Mouse (Mus musculus) CH12.LX (cell line): ENCODE data around the gene Fbxo3. TPM values are rescaled to one million over a fixed set of nuclear protein-coding genes. Genes with fewer than 3 reads are reported as not detected.

Experiments used
- DNase-seq: peaks from one replicate; pipeline ENCODE4 v3.0.0-alpha.2; 2013; ENCODE audit errors: extremely low read depth
- H3K27ac ChIP-seq: 2 replicates; pipeline ENCODE4 v1.5.1; 2012; ENCODE audit warnings: low read depth, mild to moderate bottlenecking, control low read depth, moderate library complexity; ENCODE audit not compliant: insufficient read depth
- H3K27me3 ChIP-seq: replicated peaks from 2 replicates; pipeline ENCODE3; 2012; ENCODE audit warnings: inconsistent platforms
- H3K36me3 ChIP-seq, 2 experiments: replicated peaks in 1 of 2; 2 replicates each; pipeline versions ENCODE3 to v1.6.1; 2012; ENCODE audit warnings: inconsistent platforms in 1 of 2, low read length in 1 of 2, mild to moderate bottlenecking in 1 of 2, mixed read lengths in 1 of 2, moderate library complexity in 1 of 2; ENCODE audit not compliant: control insufficient read depth in 1 of 2, insufficient read depth in 1 of 2
- H3K4me1 ChIP-seq, 2 experiments: 2 replicates each; pipeline ENCODE4 v1.6.1; 2012; ENCODE audit warnings: inconsistent platforms in 1 of 2, moderate library complexity in 1 of 2; ENCODE audit not compliant: insufficient read depth in 2 of 2, control insufficient read depth in 1 of 2
- H3K4me2 ChIP-seq: 2 replicates; pipeline ENCODE4 v1.6.1; 2012; ENCODE audit warnings: low read depth, mild to moderate bottlenecking, control low read depth; ENCODE audit not compliant: poor library complexity, insufficient read depth, severe bottlenecking
- H3K4me3 ChIP-seq, 3 experiments: fragments of 150-350 bp in 1 of 3; sonication (generic) in 1 of 3; replicated peaks in 1 of 3; 2 replicates each; pipeline versions ENCODE3 to v1.5.1; 2011 to 2012; ENCODE audit warnings: low read depth in 2 of 3, low read length in 2 of 3, mild to moderate bottlenecking in 2 of 3, moderate library complexity in 2 of 3, control low read depth in 1 of 3, improper control_type of control experiment in 1 of 3, inconsistent platforms in 1 of 3, mixed read lengths in 1 of 3; ENCODE audit not compliant: poor library complexity in 1 of 3
- H3K79me2 ChIP-seq: replicated peaks from 2 replicates; pipeline ENCODE4 v1.6.1; 2012; ENCODE audit warnings: mild to moderate bottlenecking, moderate library complexity; ENCODE audit not compliant: control insufficient read depth, poor library complexity, insufficient read depth, severe bottlenecking; ENCODE audit errors: extremely low read depth
- H3K9ac ChIP-seq: 2 replicates; pipeline ENCODE4 v1.6.1; 2012; ENCODE audit warnings: low read depth, mild to moderate bottlenecking, control low read depth, moderate library complexity; ENCODE audit not compliant: insufficient read depth
- H3K9me3 ChIP-seq: replicated peaks from 2 replicates; pipeline ENCODE3; 2012; ENCODE audit warnings: low read length, inconsistent platforms, mixed read lengths
- BHLHE40 ChIP-seq: IDR thresholded peaks from 2 replicates; pipeline ENCODE4 v1.6.1; 2011; ENCODE audit warnings: mild to moderate bottlenecking, low read depth, low read length, improper control_type of control experiment
- CHD2 ChIP-seq: IDR thresholded peaks from 2 replicates; pipeline ENCODE4 v1.6.1; 2011; ENCODE audit warnings: low read length, improper control_type of control experiment
- CTCF ChIP-seq, 2 experiments: IDR thresholded peaks in 1 of 2; conservative IDR thresholded peaks in 1 of 2; 2 replicates each; pipeline ENCODE4 v1.5.1; 2011 to 2012; ENCODE audit warnings: low read depth in 2 of 2, low read length in 2 of 2, improper control_type of control experiment in 1 of 2, inconsistent platforms in 1 of 2, mild to moderate bottlenecking in 1 of 2, moderate library complexity in 1 of 2
- ELF1 ChIP-seq: IDR thresholded peaks from 2 replicates; pipeline ENCODE4 v1.6.1; 2014; ENCODE audit warnings: low read depth, mild to moderate bottlenecking, inconsistent platforms, low read length, improper control_type of control experiment
- EP300 ChIP-seq: IDR thresholded peaks from 2 replicates; pipeline ENCODE4 v1.6.1; 2011; ENCODE audit warnings: low read length, improper control_type of control experiment
- GABPA ChIP-seq: IDR thresholded peaks from 2 replicates; pipeline ENCODE4 v1.6.1; 2012; ENCODE audit warnings: low read depth, low read length, improper control_type of control experiment, inconsistent platforms; ENCODE audit not compliant: insufficient replicate concordance
- HCFC1 ChIP-seq: IDR thresholded peaks from 2 replicates; pipeline ENCODE4 v1.6.1; 2012; ENCODE audit warnings: low read depth, mild to moderate bottlenecking, inconsistent platforms, low read length, improper control_type of control experiment
- IRF4 ChIP-seq: IDR thresholded peaks from 2 replicates; pipeline ENCODE4 v1.6.1; 2014; ENCODE audit warnings: low read depth, mild to moderate bottlenecking, inconsistent platforms, low read length, improper control_type of control experiment
- KAT2A ChIP-seq: IDR thresholded peaks from 2 replicates; pipeline ENCODE4 v1.6.1; 2012; ENCODE audit warnings: low read length, improper control_type of control experiment, inconsistent platforms; ENCODE audit not compliant: insufficient replicate concordance
- MEF2A ChIP-seq: IDR thresholded peaks from 2 replicates; pipeline ENCODE4 v1.6.1; 2014; ENCODE audit warnings: low read depth, mild to moderate bottlenecking, inconsistent platforms, low read length, improper control_type of control experiment, borderline replicate concordance
- MXI1 ChIP-seq: IDR thresholded peaks from 2 replicates; pipeline ENCODE4 v1.6.1; 2011; ENCODE audit warnings: mild to moderate bottlenecking, low read depth, low read length, improper control_type of control experiment
- NELFE ChIP-seq: IDR thresholded peaks from 2 replicates; pipeline ENCODE4 v1.6.1; 2011; ENCODE audit warnings: low read depth, low read length, improper control_type of control experiment
- NRF1 ChIP-seq: IDR thresholded peaks from 2 replicates; pipeline ENCODE4 v1.6.1; 2014; ENCODE audit warnings: low read depth, mild to moderate bottlenecking, inconsistent platforms, low read length, improper control_type of control experiment, moderate library complexity
- POLR2A ChIP-seq: IDR thresholded peaks from 2 replicates; pipeline ENCODE4 v1.6.1; 2011; ENCODE audit warnings: low read depth, mild to moderate bottlenecking, improper control_type of control experiment, low read length
- POLR2AphosphoS2 ChIP-seq: IDR thresholded peaks from 2 replicates; pipeline ENCODE4 v1.6.1; 2011; ENCODE audit warnings: low read depth, low read length, improper control_type of control experiment
- RCOR1 ChIP-seq: conservative IDR thresholded peaks from 2 replicates; pipeline ENCODE4 v1.6.1; 2012; ENCODE audit warnings: low read depth, mild to moderate bottlenecking, inconsistent platforms, low read length, improper control_type of control experiment
- TBP ChIP-seq: conservative IDR thresholded peaks from 2 replicates; pipeline ENCODE4 v1.6.1; 2011; ENCODE audit warnings: low read depth, low read length, improper control_type of control experiment
- TCF12 ChIP-seq: IDR thresholded peaks from 2 replicates; pipeline ENCODE4 v1.6.1; 2014; ENCODE audit warnings: low read depth, mild to moderate bottlenecking, inconsistent platforms, low read length, improper control_type of control experiment
- UBTF ChIP-seq: IDR thresholded peaks from 2 replicates; pipeline ENCODE4 v1.6.1; 2012; ENCODE audit warnings: low read depth, mild to moderate bottlenecking, inconsistent platforms, low read length, improper control_type of control experiment, moderate library complexity
- USF1 ChIP-seq: IDR thresholded peaks from 2 replicates; pipeline ENCODE4 v1.6.1; 2014; ENCODE audit warnings: low read depth, mild to moderate bottlenecking, inconsistent platforms, low read length, improper control_type of control experiment
- USF2 ChIP-seq: conservative IDR thresholded peaks from 2 replicates; pipeline ENCODE4 v1.6.1; 2011; ENCODE audit warnings: low read depth, low read length, improper control_type of control experiment
- ZC3H11A ChIP-seq: IDR thresholded peaks from 2 replicates; pipeline ENCODE4 v1.6.1; 2012; ENCODE audit warnings: low read depth, mild to moderate bottlenecking, inconsistent platforms, low read length, improper control_type of control experiment
- ZNF384 ChIP-seq: IDR thresholded peaks from 2 replicates; pipeline ENCODE4 v1.6.1; 2012; ENCODE audit warnings: low read depth, low read length, improper control_type of control experiment, inconsistent platforms
- dilution Hi-C: fragments of 300-500 bp; cut with MboI; formaldehyde crosslinking; loops from 2 replicates; pipeline ENCODE4 v1.14.3; 2020; ENCODE audit warnings: low sequenced_read_pairs; ENCODE audit not compliant: extremely low pct_unique_long_range_greater_than_20kb, extremely low pct_ligation_motif_present
- in situ Hi-C: fragments of 300-500 bp; cut with MboI; formaldehyde crosslinking; loops from 3 replicates; pipeline ENCODE4 v1.14.3; 2019; ENCODE audit warnings: low sequenced_read_pairs, low pct_ligation_motif_present, low pct_unique_long_range_greater_than_20kb, mixed read lengths
- polyA plus RNA-seq: library from polyadenylated mRNA; unstranded; fragments of >175 nt; gene quantifications from 2 replicates; pipeline ENCODE4 v1.2.1, GENCODE M21; 2012; ENCODE audit warnings: low read depth; ENCODE audit not compliant: insufficient read length
- total RNA-seq, 2 experiments: library from RNA; depleted of rRNA; stranded (reverse); fragments of 300-350 nt in 1 of 2; fragments of >200 nt in 1 of 2; gene quantifications; 2 replicates each; pipeline ENCODE4 v1.2.3; 2012 to 2014

The Fbxo3 gene
- total and polyA plus RNA-seq, 3 experiments: 29.7 to 63.7 (median 38.4) TPM

DNA sequence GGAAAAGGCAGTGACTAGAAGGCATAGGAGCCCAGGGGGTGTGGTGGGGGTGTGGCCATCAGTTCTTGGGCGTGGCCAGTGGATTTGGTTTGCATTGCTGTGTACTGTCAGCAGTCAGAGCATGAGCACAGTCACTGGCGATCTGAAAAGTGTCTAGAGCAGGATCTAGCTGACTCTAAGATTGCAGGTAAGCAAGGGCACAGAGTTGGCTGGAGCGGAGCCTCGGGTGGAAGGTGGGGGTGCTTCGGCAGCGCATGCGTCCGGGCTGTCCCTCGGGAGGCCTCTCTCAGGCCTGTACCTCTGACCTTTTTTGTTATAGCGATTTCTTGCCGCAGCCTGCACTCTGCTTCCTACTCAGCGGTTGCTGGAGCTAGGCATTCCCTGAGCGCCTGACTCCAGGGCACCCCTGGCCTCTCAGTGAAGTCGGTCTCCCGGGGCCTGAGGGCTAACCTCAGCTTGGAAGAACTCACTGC lies 68.3 kb downstream of the Fbxo3 start, which contains the start of gene Cd59a:
Gene Cd59a (plus strand): TSS at position 61 of the 473 bp plus-strand sequence.
- Histone ChIP-seq H3K36me3 (no peaks in the 10 kb centered on the region), H3K9ac (peak within 1 kb of the TSS; percentile 57), H3K4me3 (peak within 1 kb of the TSS; percentile 63 to 71 (median 69)), H3K79me2 (no peaks in the 10 kb centered on the region), H3K27me3 (peaks cover 14% of the 10 kb centered on the region), H3K4me1 (peaks cover 0 to 9% of the 10 kb centered on the region in 2 experiments; a peak in 2 of 4 replicates), H3K4me2 (peak within 1 kb of the TSS; percentile 60), H3K27ac (0 out of 2 replicates have a peak within 1 kb of the TSS, but pooled peaks have one; percentile 1), H3K9me3 (no peaks in the 10 kb centered on the region)
- dilution Hi-C loops: no loop called here
- DNase-seq: peak; percentile 90
- in situ Hi-C loops: no loop called here
- TF ChIP-seq RCOR1: no peak
- TF ChIP-seq HCFC1: peak; percentile 19; the same call in 1 of the 2 replicates
- no peak for TF ChIP-seq MEF2A
- no peak for TF ChIP-seq ZNF384
- TF ChIP-seq POLR2A: peak; percentile 61
- no peak for TF ChIP-seq BHLHE40
- no peak for TF ChIP-seq CHD2
- TF ChIP-seq IRF4: no peak
- TF ChIP-seq TCF12: peak; percentile 19; the same call in 1 of the 2 replicates
- TF ChIP-seq GABPA: no peak
- 0 out of 2 replicates have a peak, but pooled peaks have one; percentile 16 for TF ChIP-seq ELF1
- TF ChIP-seq NELFE: no peak
- TF ChIP-seq MXI1: peak; percentile 63
- no peak for TF ChIP-seq ZC3H11A
- no peak; the same call in 1 of the 2 replicates for TF ChIP-seq TBP
- no peak for TF ChIP-seq USF1
- TF ChIP-seq KAT2A: no peak
- no peak for TF ChIP-seq UBTF
- no peak for TF ChIP-seq POLR2AphosphoS2
- no peak for TF ChIP-seq CTCF (conservative IDR thresholded peaks at IDR 0.05 in 1 of 2, IDR thresholded peaks at IDR 0.05 in 1 of 2; ENCODE audit: low read depth in 2 of 2, low read length in 2 of 2)
- no peak for TF ChIP-seq EP300
- peak; percentile 87 for TF ChIP-seq NRF1
- no peak for TF ChIP-seq USF2
